Mouse (Mus musculus) forebrain, embryonic 13.5 days (tissue): Measurements from ENCODE around the gene Smarca4. TPM values are rescaled to one million over a fixed set of nuclear protein-coding genes. Genes with fewer than 3 reads are reported as not detected.
A peak's percentile ranks its signal among the peaks of the same experiment; 100 is the strongest.
"Not testable (repeated sequence)": the region's sequence is repeated elsewhere in the genome, so short reads cannot be mapped to it uniquely, and the experiment has no call there.

Experiments used
- ATAC-seq: fragments of 200-750 bp; cut with Nextera tagmentation; 2 replicates; pipeline ENCODE4 v1.8.0; 2017
- H3K27ac ChIP-seq: fragments of 300-500 bp; sonication (generic); 2 replicates; pipeline ENCODE4 v1.5.1; 2015; ENCODE audit warnings: inconsistent platforms, mild to moderate bottlenecking, moderate library complexity
- H3K27me3 ChIP-seq: fragments of 300-500 bp; sonication (generic); 2 replicates; pipeline ENCODE4 v1.6.1; 2015; ENCODE audit warnings: mild to moderate bottlenecking, inconsistent platforms
- H3K36me3 ChIP-seq: fragments of 300-500 bp; sonication (generic); 2 replicates; pipeline ENCODE4 v1.6.1; 2015; ENCODE audit warnings: mild to moderate bottlenecking, inconsistent platforms; ENCODE audit not compliant: poor library complexity, severe bottlenecking
- H3K4me1 ChIP-seq: fragments of 300-500 bp; sonication (generic); 2 replicates; pipeline ENCODE4 v1.6.1; 2015; ENCODE audit warnings: inconsistent platforms
- H3K4me2 ChIP-seq: fragments of 300-500 bp; sonication (generic); 2 replicates; pipeline ENCODE4 v1.6.1; 2015; ENCODE audit warnings: inconsistent platforms, mild to moderate bottlenecking, moderate library complexity
- H3K4me3 ChIP-seq: fragments of 300-500 bp; sonication (generic); 2 replicates; pipeline ENCODE4 v1.5.1; 2015; ENCODE audit warnings: mild to moderate bottlenecking, inconsistent platforms
- H3K9ac ChIP-seq: fragments of 300-500 bp; sonication (generic); 2 replicates; pipeline ENCODE4 v1.6.1; 2015; ENCODE audit warnings: mild to moderate bottlenecking, inconsistent platforms
- H3K9me3 ChIP-seq: fragments of 300-500 bp; sonication (generic); replicated peaks from 2 replicates; pipeline ENCODE4 v1.6.1; 2016; ENCODE audit warnings: inconsistent platforms
- WGBS: fragments of 180-500 bp; shearing (Covaris S2); methylation state at CpG from one replicate; pipeline ENCODE4 v1.1.7; 2015; 5-methylcytosine and 5-hydroxymethylcytosine counted together
- polyA plus RNA-seq: library from polyadenylated mRNA; unstranded; fragments of >200 nt; fragmentation: Nextera tagmentation; extraction: Ambion mirVana; gene quantifications from 2 replicates; pipeline ENCODE4 v1.2.1, GENCODE M21; 2015

Smarca4 gene
- polyA plus RNA-seq, 1 experiment from 2014 or later: 159 TPM

GRCm38 (mm10) chr9:21680448-21680847, 64.5 kb downstream of the Smarca4 start:
- Histone ChIP-seq H3K9me3 (no peaks in the 10 kb centered on the region), H3K9ac (no peak overlapping the region), H3K4me1 (no peaks in the 10 kb centered on the region), H3K27me3 (no peaks in the 10 kb centered on the region), H3K4me2 (no peak overlapping the region), H3K27ac (no peak overlapping the region), H3K36me3 (peaks cover 96% of the 10 kb centered on the region), H3K4me3 (no peak overlapping the region)
- no peak for ATAC-seq
- 90% methylated on average over 4 of the region's 4 CpGs for WGBS

- 87% methylated on average over 4 of the region's 4 CpGs for WGBS
- no peak for ATAC-seq
- Histone ChIP-seq H3K27me3 (no peaks in the 10 kb centered on the region), H3K4me3 (no peak overlapping the region), H3K9me3 (no peaks in the 10 kb centered on the region), H3K9ac (no peak overlapping the region), H3K4me1 (no peaks in the 10 kb centered on the region), H3K4me2 (no peak overlapping the region), H3K36me3 (peaks cover 96% of the 10 kb centered on the region), H3K27ac (no peak overlapping the region)
These were observed 66.9 kb downstream of the Smarca4 start for GRCm38 (mm10) chr9:21682827-21683226.

GRCm38 (mm10) chr9:21683897-21684296, 67.9 kb downstream of the Smarca4 start:
- no peak overlapping the region for H3K9ac ChIP-seq
- H3K27ac ChIP-seq: no peak overlapping the region
- no peaks in the 10 kb centered on the region for H3K9me3 ChIP-seq
- no peak for ATAC-seq
- no peaks in the 10 kb centered on the region for H3K27me3 ChIP-seq
- WGBS: 96% methylated on average over 3 of the region's 3 CpGs
- H3K4me2 ChIP-seq: no peak overlapping the region
- H3K4me1 ChIP-seq: no peaks in the 10 kb centered on the region
- peaks cover 96% of the 10 kb centered on the region for H3K36me3 ChIP-seq
- H3K4me3 ChIP-seq: no peak overlapping the region

GRCm38 (mm10) chr9:21688554-21688953, 72.6 kb downstream of the Smarca4 start:
- Histone ChIP-seq H3K9me3 (no peaks in the 10 kb centered on the region), H3K4me2 (no peak overlapping the region), H3K27me3 (no peaks in the 10 kb centered on the region), H3K36me3 (peaks cover 96% of the 10 kb centered on the region), H3K9ac (no peak overlapping the region), H3K27ac (no peak overlapping the region), H3K4me3 (no peak overlapping the region), H3K4me1 (no peaks in the 10 kb centered on the region)
- WGBS: 93% methylated on average over 7 of the region's 7 CpGs
- no peak for ATAC-seq

- H3K9ac ChIP-seq: no peak overlapping the region
- 90% methylated on average over 3 of the region's 3 CpGs for WGBS
- no peak overlapping the region for H3K4me3 ChIP-seq
- no peaks in the 10 kb centered on the region for H3K4me1 ChIP-seq
- peaks cover 96% of the 10 kb centered on the region for H3K36me3 ChIP-seq
- no peak for ATAC-seq
- no peak overlapping the region for H3K27ac ChIP-seq
- no peaks in the 10 kb centered on the region for H3K27me3 ChIP-seq
- H3K4me2 ChIP-seq: no peak overlapping the region
- H3K9me3 ChIP-seq: no peaks in the 10 kb centered on the region
These were observed 74.1 kb downstream of the Smarca4 start for GRCm38 (mm10) chr9:21690031-21690430.

- Histone ChIP-seq H3K27ac (no peak overlapping the region), H3K4me1 (no peaks in the 10 kb centered on the region), H3K36me3 (peaks cover 95% of the 10 kb centered on the region), H3K27me3 (no peaks in the 10 kb centered on the region), H3K4me2 (no peak overlapping the region), H3K9me3 (no peaks in the 10 kb centered on the region), H3K9ac (no peak overlapping the region), H3K4me3 (no peak overlapping the region)
- WGBS: 50% methylated on average over 2 of the region's 2 CpGs
- ATAC-seq: no peak
These were observed 75.9 kb downstream of the Smarca4 start for GRCm38 (mm10) chr9:21691862-21692261.

- peaks cover 95% of the 10 kb centered on the region for H3K36me3 ChIP-seq
- no peaks in the 10 kb centered on the region for H3K4me1 ChIP-seq
- H3K4me2 ChIP-seq: no peak overlapping the region
- no peak overlapping the region for H3K27ac ChIP-seq
- no peak for ATAC-seq
- H3K9ac ChIP-seq: no peak overlapping the region
- no peaks in the 10 kb centered on the region for H3K9me3 ChIP-seq
- H3K27me3 ChIP-seq: no peaks in the 10 kb centered on the region
- WGBS: 99% methylated on average over 4 of the region's 4 CpGs
- H3K4me3 ChIP-seq: no peak overlapping the region
These were observed 76.5 kb downstream of the Smarca4 start for GRCm38 (mm10) chr9:21692491-21692890.

- Histone ChIP-seq H3K27me3 (no peaks in the 10 kb centered on the region), H3K9me3 (no peaks in the 10 kb centered on the region), H3K4me3 (no peak overlapping the region), H3K4me2 (no peak overlapping the region), H3K4me1 (no peaks in the 10 kb centered on the region), H3K9ac (no peak overlapping the region), H3K36me3 (peaks cover 91% of the 10 kb centered on the region), H3K27ac (no peak overlapping the region)
- no peak for ATAC-seq
These were observed 78.1 kb downstream of the Smarca4 start for GRCm38 (mm10) chr9:21694071-21694470.

GRCm38 (mm10) chr9:21695229-21695792, 79.3 kb downstream of the Smarca4 start:
- Histone ChIP-seq H3K4me2 (no peak overlapping the region), H3K27ac (no peak overlapping the region), H3K9ac (no peak overlapping the region), H3K4me3 (no peak overlapping the region), H3K4me1 (no peaks in the 10 kb centered on the region), H3K9me3 (no peaks in the 10 kb centered on the region), H3K36me3 (peaks cover 91% of the 10 kb centered on the region), H3K27me3 (no peaks in the 10 kb centered on the region)
- 97% methylated on average over 5 of the region's 5 CpGs for WGBS
- ATAC-seq: no peak

GRCm38 (mm10) chr9:21697121-21697520, 81.2 kb downstream of the Smarca4 start:
- H3K4me1 ChIP-seq: no peaks in the 10 kb centered on the region
- no peak overlapping the region for H3K9ac ChIP-seq
- WGBS: 95% methylated on average over 6 of the region's 6 CpGs
- H3K4me2 ChIP-seq: no peak overlapping the region
- H3K9me3 ChIP-seq: no peaks in the 10 kb centered on the region
- H3K4me3 ChIP-seq: no peak overlapping the region
- 0 out of 2 replicates have a peak, but pooled peaks have one; percentile 13 for ATAC-seq
- H3K36me3 ChIP-seq: peaks cover 95% of the 10 kb centered on the region
- no peaks in the 10 kb centered on the region for H3K27me3 ChIP-seq
- no peak overlapping the region for H3K27ac ChIP-seq

GRCm38 (mm10) chr9:21699280-21699679, 83.3 kb downstream of the Smarca4 start:
- not testable (repeated sequence) for H3K27me3 ChIP-seq, H3K9ac ChIP-seq, H3K27ac ChIP-seq, H3K9me3 ChIP-seq, H3K4me1 ChIP-seq, H3K4me2 ChIP-seq, H3K4me3 ChIP-seq, ATAC-seq
- peaks cover 95% of the 10 kb centered on the region for H3K36me3 ChIP-seq
- 88% methylated on average over 6 of the region's 6 CpGs for WGBS

- Histone ChIP-seq H3K9me3 (no peaks in the 10 kb centered on the region), H3K4me3 (no peak overlapping the region), H3K4me2 (no peak overlapping the region), H3K27me3 (no peaks in the 10 kb centered on the region), H3K4me1 (no peaks in the 10 kb centered on the region), H3K36me3 (peaks cover 96% of the 10 kb centered on the region), H3K27ac (no peak overlapping the region), H3K9ac (no peak overlapping the region)
- no peak for ATAC-seq
- WGBS: 94% methylated on average over 14 of the region's 14 CpGs
These were observed 85.1 kb downstream of the Smarca4 start for GRCm38 (mm10) chr9:21701091-21701490.

GRCm38 (mm10) chr9:21703494-21703893, 87.5 kb downstream of the Smarca4 start:
- 93% methylated on average over 7 of the region's 7 CpGs for WGBS
- ATAC-seq: no peak
- Histone ChIP-seq H3K36me3 (peaks cover 100% of the 10 kb centered on the region), H3K27me3 (no peaks in the 10 kb centered on the region), H3K4me1 (no peaks in the 10 kb centered on the region), H3K27ac (no peak overlapping the region), H3K4me3 (no peak overlapping the region), H3K4me2 (no peak overlapping the region), H3K9ac (no peak overlapping the region), H3K9me3 (no peaks in the 10 kb centered on the region)
